8 mouse cellular contexts compared by ENCODE assay signal in the genomic region with DNA sequence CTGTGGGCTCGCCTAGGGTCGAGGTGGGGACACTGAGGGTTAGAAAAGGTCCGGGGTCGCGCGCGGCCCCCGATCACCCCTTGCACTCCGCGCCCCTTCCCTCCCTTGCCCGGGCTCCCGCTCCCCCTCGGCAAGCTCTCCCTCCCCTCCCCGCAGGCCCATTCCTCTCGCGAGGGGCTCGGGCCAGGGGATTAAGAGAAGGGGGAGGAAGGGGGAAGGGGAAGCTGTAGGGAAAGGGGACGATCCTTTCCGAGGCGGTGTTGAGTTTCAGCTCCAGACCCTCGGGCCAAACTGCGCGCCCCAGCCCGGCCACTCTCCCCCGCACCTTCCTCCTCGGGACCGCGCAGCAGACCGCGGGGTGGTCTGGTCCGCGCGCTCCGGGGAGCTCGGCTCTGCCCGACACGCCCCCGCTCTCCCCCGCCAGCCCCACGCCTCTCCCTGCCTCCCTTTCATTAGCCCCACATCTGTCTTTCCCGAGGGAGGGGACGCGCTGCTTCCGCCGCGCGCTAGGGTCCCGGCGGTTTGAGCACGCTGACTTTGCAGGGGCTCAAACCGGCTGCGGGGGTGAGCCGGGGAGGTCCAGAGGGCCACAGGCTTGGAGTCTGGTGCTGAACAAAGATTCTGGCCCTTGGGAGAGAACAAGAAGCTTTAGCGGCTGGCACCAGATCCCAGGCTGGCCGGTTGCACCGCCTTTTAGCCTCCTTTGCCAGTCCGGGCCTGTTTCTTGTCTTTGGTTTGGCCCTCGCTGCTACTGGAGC. TPM values are rescaled to one million over a fixed set of nuclear protein-coding genes. Genes with fewer than 3 reads are reported as not detected.
DNase-seq lines count a peak whose midpoint lies in the region; ATAC-seq and TF ChIP-seq lines count a peak whose summit lies in the region.

No protein-coding gene starts in this region.

- peak overlapping the region; percentile 93 for H3K4me2 ChIP-seq in kidney, embryonic 14.5 days (replicated peaks; ENCODE audit: low read depth, low read length)
- peak overlapping the region; percentile 94 for H3K4me2 ChIP-seq in intestine, embryonic 15.5 days (replicated peaks)
- peak overlapping the region; percentile 87 for H3K4me2 ChIP-seq in lung, embryonic 14.5 days

- no peaks in the 10 kb centered on the region for H3K27me3 ChIP-seq in kidney, embryonic 14.5 days (ENCODE audit: control insufficient read depth, insufficient read depth, low read length)
- H3K27me3 ChIP-seq in intestine, embryonic 15.5 days (replicated peaks), result peaks cover 15% of the 10 kb centered on the region; the same call in 1 of the 2 replicates
- H3K27me3 ChIP-seq in lung, embryonic 14.5 days (ENCODE audit: insufficient read depth, low read length), result peaks cover 7% of the 10 kb centered on the region; the same call in 1 of the 2 replicates

- H3K36me3 ChIP-seq in kidney, embryonic 14.5 days (ENCODE audit: control insufficient read depth, insufficient read depth, low read length), result peaks cover 9% of the 10 kb centered on the region; the same call in 1 of the 2 replicates
- peaks cover 5% of the 10 kb centered on the region; the same call in 1 of the 2 replicates for H3K36me3 ChIP-seq in intestine, embryonic 15.5 days
- no peaks in the 10 kb centered on the region; the same call in 1 of the 2 replicates for H3K36me3 ChIP-seq in lung, embryonic 14.5 days (ENCODE audit: insufficient read depth)

- peak; percentile 88 for ATAC-seq in kidney, embryonic 14.5 days (ENCODE audit: low FRiP score, low TSS enrichment)
- peak; percentile 83 for ATAC-seq in intestine, embryonic 15.5 days
- ATAC-seq in lung, embryonic 14.5 days (ENCODE audit: insufficient read depth), result peak; percentile 83

- no peak for TF ChIP-seq CTCF in lung, embryonic 14.5 days (IDR thresholded peaks at IDR 0.05; ENCODE audit: low read depth)

- under 1% methylated on average over 54 of the region's 58 CpGs for WGBS in kidney, embryonic 14.5 days
- 1% methylated on average over 56 of the region's 58 CpGs for WGBS in intestine, embryonic 15.5 days
- under 1% methylated on average over 54 of the region's 58 CpGs for WGBS in lung, embryonic 14.5 days

- no peak for DNase-seq in kidney, adult 8-10 months
- DNase-seq in embryo, embryonic 11 days, result peak; percentile 93
- peak; percentile 82 to 85 for DNase-seq in gastrocnemius, postnatal 4 days (ENCODE audit: low spot score in 2 of 2)
- DNase-seq in lung, embryonic 14.5 days, result peak; percentile 89
- peak; percentile 66 for DNase-seq in ovary, postnatal 36 days (ENCODE audit: low spot score)
- DNase-seq in thymus, postnatal 36 days, result no peak

- peaks cover 7% of the 10 kb centered on the region for H3K9me3 ChIP-seq in kidney, embryonic 14.5 days (ENCODE audit: control insufficient read depth, low read length)
- H3K9me3 ChIP-seq in intestine, embryonic 15.5 days, result no peaks in the 10 kb centered on the region
- H3K9me3 ChIP-seq in lung, embryonic 14.5 days (ENCODE audit: low read depth, low read length), result no peaks in the 10 kb centered on the region

- peak overlapping the region; percentile 86 for H3K9ac ChIP-seq in kidney, embryonic 14.5 days (ENCODE audit: low read depth, low read length)
- H3K9ac ChIP-seq in intestine, embryonic 15.5 days, result peak overlapping the region; percentile 86
- H3K9ac ChIP-seq in lung, embryonic 14.5 days, result peak overlapping the region; percentile 90

- H3K4me3 ChIP-seq in kidney, embryonic 14.5 days (ENCODE audit: low read length), result peak overlapping the region; percentile 50
- H3K4me3 ChIP-seq in intestine, embryonic 15.5 days (replicated peaks), result peak overlapping the region; percentile 58
- peak overlapping the region; percentile 56 for H3K4me3 ChIP-seq in lung, embryonic 14.5 days (ENCODE audit: low read depth, low read length)

- H3K4me1 ChIP-seq in kidney, embryonic 14.5 days (ENCODE audit: control insufficient read depth, insufficient read depth, low read length), result peaks cover 23% of the 10 kb centered on the region
- H3K4me1 ChIP-seq in intestine, embryonic 15.5 days (replicated peaks), result peaks cover 25% of the 10 kb centered on the region
- no peaks in the 10 kb centered on the region; the same call in 1 of the 2 replicates for H3K4me1 ChIP-seq in lung, embryonic 14.5 days (ENCODE audit: insufficient read depth)

- H3K27ac ChIP-seq in kidney, embryonic 14.5 days (ENCODE audit: low read depth, low read length), result peak overlapping the region; percentile 99
- H3K27ac ChIP-seq in intestine, embryonic 15.5 days, result peak overlapping the region; percentile 99
- peak overlapping the region; percentile 99 for H3K27ac ChIP-seq in lung, embryonic 14.5 days (ENCODE audit: low read depth)

RNA-seq across cellular contexts. Expression of gene Efs, which starts 0.7 kb away (rescaled TPM):
- 26.2 and 33.8 TPM in 2 replicates for polyA plus RNA-seq in kidney, embryonic 14.5 days (2014; fragmentation: Nextera tagmentation; extraction: Ambion mirVana)
- total RNA-seq in gastrocnemius, postnatal 4 days (2021), result 10 to 100 TPM; 31.1 to 32.4 TPM
- 20.0 and 20.7 TPM in 2 replicates for polyA plus RNA-seq in intestine, embryonic 15.5 days (2015; fragmentation: Nextera tagmentation; extraction: Ambion mirVana)
- polyA plus RNA-seq in lung, embryonic 14.5 days (2014; fragmentation: Nextera tagmentation; extraction: Ambion mirVana), result 29.3 and 33.7 TPM in 2 replicates

RNA-seq across cellular contexts. Expression of gene Il25, which starts 5.9 kb away (rescaled TPM):
- polyA plus RNA-seq in kidney, embryonic 14.5 days (2014; fragmentation: Nextera tagmentation; extraction: Ambion mirVana), result 0.24 TPM in 1 of 2 replicates, not detected in the other
- total RNA-seq in gastrocnemius, postnatal 4 days (2021), result not detected
- not detected in 2 replicates for polyA plus RNA-seq in intestine, embryonic 15.5 days (2015; fragmentation: Nextera tagmentation; extraction: Ambion mirVana)
- not detected in 2 replicates for polyA plus RNA-seq in lung, embryonic 14.5 days (2014; fragmentation: Nextera tagmentation; extraction: Ambion mirVana)

RNA-seq across cellular contexts. Expression of gene Cmtm5, which starts 9.5 kb away (rescaled TPM):
- 0.89 and 3.3 TPM in 2 replicates for polyA plus RNA-seq in kidney, embryonic 14.5 days (2014; fragmentation: Nextera tagmentation; extraction: Ambion mirVana)
- 1 to 10 TPM; 3.8 to 4.1 TPM for total RNA-seq in gastrocnemius, postnatal 4 days (2021)
- 2.2 and 2.3 TPM in 2 replicates for polyA plus RNA-seq in intestine, embryonic 15.5 days (2015; fragmentation: Nextera tagmentation; extraction: Ambion mirVana)
- 0.22 and 0.31 TPM in 2 replicates for polyA plus RNA-seq in lung, embryonic 14.5 days (2014; fragmentation: Nextera tagmentation; extraction: Ambion mirVana)

RNA-seq across cellular contexts. Expression of gene Slc22a17, which starts 13.6 kb away (rescaled TPM):
- polyA plus RNA-seq in kidney, embryonic 14.5 days (2014; fragmentation: Nextera tagmentation; extraction: Ambion mirVana), result 41.0 and 58.9 TPM in 2 replicates
- 10 to 100 TPM; 22.5 to 27.5 TPM for total RNA-seq in gastrocnemius, postnatal 4 days (2021)
- 30.2 and 33.2 TPM in 2 replicates for polyA plus RNA-seq in intestine, embryonic 15.5 days (2015; fragmentation: Nextera tagmentation; extraction: Ambion mirVana)
- polyA plus RNA-seq in lung, embryonic 14.5 days (2014; fragmentation: Nextera tagmentation; extraction: Ambion mirVana), result 27.0 and 29.2 TPM in 2 replicates

RNA-seq across cellular contexts. Expression of gene Pabpn1, which starts 34.3 kb away (rescaled TPM):
- 178 and 227 TPM in 2 replicates for polyA plus RNA-seq in kidney, embryonic 14.5 days (2014; fragmentation: Nextera tagmentation; extraction: Ambion mirVana)
- total RNA-seq in gastrocnemius, postnatal 4 days (2021), result 100 to 1,000 TPM; 120 to 149 TPM
- 108 and 119 TPM in 2 replicates for polyA plus RNA-seq in intestine, embryonic 15.5 days (2015; fragmentation: Nextera tagmentation; extraction: Ambion mirVana)
- 134 and 139 TPM in 2 replicates for polyA plus RNA-seq in lung, embryonic 14.5 days (2014; fragmentation: Nextera tagmentation; extraction: Ambion mirVana)

Comparison
In these comparisons a context has a peak if more than half of its experiments do, and no peak if none do; other contexts are left out.
1. DNase-seq: peak in embryo, embryonic 11 days (single experiment), gastrocnemius, postnatal 4 days (2 of 2), lung, embryonic 14.5 days (single experiment) and ovary, postnatal 36 days (single experiment); none in kidney, adult 8-10 months (0 of 2) and thymus, postnatal 36 days (0 of 2).
2. Peak in every context shown above with its lines, with median percentiles within 50 percentile points of each other: ATAC-seq, H3K27ac ChIP-seq, H3K4me2 ChIP-seq, H3K4me3 ChIP-seq and H3K9ac ChIP-seq.